ENCODE assay signal across 24 mouse cellular contexts in the genomic region with DNA sequence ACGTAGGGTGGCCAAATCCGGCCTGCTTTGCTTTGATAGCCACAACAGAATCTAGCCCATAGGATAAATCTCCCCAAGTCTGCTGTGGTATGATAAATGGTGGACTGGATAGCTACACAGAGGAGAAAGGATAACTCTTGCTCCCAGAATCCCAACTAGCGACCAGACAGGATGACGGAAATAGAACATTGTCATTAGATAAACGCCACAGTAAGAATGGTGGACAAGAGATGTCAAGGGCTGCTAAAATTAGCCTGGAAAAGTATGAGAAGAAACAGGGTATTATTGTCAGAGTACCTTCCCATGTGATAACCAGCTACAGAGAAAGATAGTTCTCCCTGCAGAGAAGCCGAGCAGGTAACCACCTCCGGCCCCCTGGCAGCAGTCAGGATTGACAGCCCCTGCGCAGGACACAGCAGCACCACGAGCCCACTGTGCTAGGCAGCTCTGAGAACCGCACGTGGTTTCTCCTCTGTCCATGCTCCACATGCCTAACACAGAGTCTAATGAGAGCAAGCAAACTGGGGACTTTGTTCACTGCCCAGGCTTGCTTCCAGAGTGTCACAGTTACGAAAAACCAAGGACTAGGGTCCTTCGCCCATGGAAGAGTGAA. TPM values are rescaled to one million over a fixed set of nuclear protein-coding genes. Genes with fewer than 3 reads are reported as not detected.
DNase-seq lines count a peak whose midpoint lies in the region; ATAC-seq and TF ChIP-seq lines count a peak whose summit lies in the region.
"Had no signal": no experiment of that assay in that cellular context is flagged by ENCODE, and none has a peak within 500 bp of the region (broad histone marks: within the 10 kb centered on the region; RNA-seq: fewer than 3 reads in every experiment).

No protein-coding gene starts in this region.

- H3K27me3 ChIP-seq in heart, embryonic 13.5 days (replicated peaks), result peaks cover 23% of the 10 kb centered on the region

- H3K36me3 ChIP-seq in heart, embryonic 13.5 days, result no peaks in the 10 kb centered on the region
- H3K36me3 ChIP-seq: kidney, embryonic 15.5 days; limb, embryonic 15.5 days; liver, embryonic 15.5 days; neural tube, embryonic 13.5 days; stomach, embryonic 15.5 days had no signal

- TF ChIP-seq POLR2A in olfactory bulb, adult 2 months (IDR thresholded peaks at IDR 0.05; ENCODE audit: insufficient read depth, low read depth, low read length), result no peak

- H3K4me3 ChIP-seq in heart, embryonic 13.5 days, result no peak overlapping the region
- no peak overlapping the region for H3K4me3 ChIP-seq in olfactory bulb, adult 2 months (ENCODE audit: insufficient read depth, low read depth, low read length)
- H3K4me3 ChIP-seq: forebrain, embryonic 13.5 days; kidney, embryonic 15.5 days; limb, embryonic 15.5 days; liver, embryonic 15.5 days; megakaryocyte, embryonic 14.5 days; neural tube, embryonic 13.5 days; stomach, embryonic 15.5 days had no signal

- peaks cover 54% of the 10 kb centered on the region for H3K4me1 ChIP-seq in heart, embryonic 13.5 days
- H3K4me1 ChIP-seq in olfactory bulb, adult 2 months (ENCODE audit: control insufficient read depth, insufficient read depth, low read length), result peaks cover 58% of the 10 kb centered on the region
- H3K4me1 ChIP-seq: kidney, embryonic 15.5 days; limb, embryonic 15.5 days; liver, embryonic 15.5 days; stomach, embryonic 15.5 days had no signal

- DNase-seq in heart, adult 18-20 months, result peak; percentile 16 to 38
- no peak for DNase-seq in heart, adult 9 months (ENCODE audit: low spot score in 2 of 2)
- DNase-seq in thymus, postnatal 14 days, result peak; percentile 31
- no peak for DNase-seq in thymus, adult 18-20 months
- DNase-seq in urinary bladder, postnatal 4 days (ENCODE audit: low spot score in 2 of 2), result no peak
- DNase-seq in right cerebral cortex, postnatal 14 days, result no peak
- DNase-seq: adrenal gland, postnatal 14 days; cerebellum, adult 9-11 months; gastrocnemius, postnatal 25 days; midbrain, embryonic 14.5 days; thymus, postnatal 25 days had no signal

- WGBS in heart, embryonic 13.5 days, result 40% methylated on average over 13 of the region's 13 CpGs
- WGBS in olfactory bulb, adult 2 months, result 56% methylated on average over 13 of the region's 13 CpGs

- ATAC-seq in heart, embryonic 13.5 days (ENCODE audit: extremely low read depth, insufficient number of reproducible peaks, low FRiP score, low TSS enrichment), result no peak
- ATAC-seq: activated CD4-positive, CD25-positive, alpha-beta regulatory T cell, adult 4 months; forebrain, embryonic 13.5 days; hindbrain, embryonic 16.5 days; intestine, embryonic 16.5 days; lung, postnatal 0 days had no signal

- H3K9me3 ChIP-seq in heart, embryonic 13.5 days, result no peaks in the 10 kb centered on the region
- H3K9me3 ChIP-seq: forebrain, embryonic 13.5 days; kidney, embryonic 15.5 days; limb, embryonic 15.5 days; liver, embryonic 15.5 days; megakaryocyte, embryonic 14.5 days; neural tube, embryonic 13.5 days; stomach, embryonic 15.5 days had no signal

- peak overlapping the region; percentile 25; the same call in 1 of the 2 replicates for H3K4me2 ChIP-seq in heart, embryonic 13.5 days
- H3K4me2 ChIP-seq: forebrain, embryonic 13.5 days; kidney, embryonic 15.5 days; limb, embryonic 15.5 days; liver, embryonic 15.5 days; neural tube, embryonic 13.5 days; stomach, embryonic 15.5 days had no signal

- TF ChIP-seq CTCF in olfactory bulb, adult 2 months (IDR thresholded peaks at IDR 0.05; ENCODE audit: insufficient read depth, low read depth, low read length), result no peak

- peak overlapping the region; percentile 95 for H3K27ac ChIP-seq in heart, embryonic 13.5 days (replicated peaks)
- peak overlapping the region; percentile 64 for H3K27ac ChIP-seq in olfactory bulb, adult 2 months (ENCODE audit: insufficient read depth, low read depth, low read length)
- H3K27ac ChIP-seq: forebrain, embryonic 13.5 days; kidney, embryonic 15.5 days; limb, embryonic 15.5 days; liver, embryonic 15.5 days; neural tube, embryonic 13.5 days; stomach, embryonic 15.5 days had no signal

- H3K9ac ChIP-seq in heart, embryonic 13.5 days, result peak overlapping the region; percentile 56
- H3K9ac ChIP-seq: forebrain, embryonic 13.5 days; kidney, embryonic 15.5 days; limb, embryonic 15.5 days; liver, embryonic 15.5 days; neural tube, embryonic 13.5 days; stomach, embryonic 15.5 days had no signal

RNA-seq across cellular contexts. Expression of a gene that starts 14.3 kb away (rescaled TPM):
- total RNA-seq in heart, adult 18-20 months (2021), result 100 to 1,000 TPM; 144 to 150 TPM
- polyA plus RNA-seq in heart, embryonic 13.5 days (2015; fragmentation: Nextera tagmentation; extraction: Ambion mirVana), result 256 and 289 TPM in 2 replicates
- 472 and 1,489 TPM in 2 replicates for polyA plus RNA-seq in olfactory bulb, adult 2 months (2012; ENCODE audit: insufficient read depth, insufficient read length, low replicate concordance, missing spikeins)

RNA-seq across cellular contexts. Expression of a gene that starts 24.6 kb away (rescaled TPM):
- 10 to 100 TPM; 15.8 to 21.0 TPM for total RNA-seq in heart, adult 18-20 months (2021)
- polyA plus RNA-seq in heart, embryonic 13.5 days (2015; fragmentation: Nextera tagmentation; extraction: Ambion mirVana), result 15.9 and 18.1 TPM in 2 replicates
- polyA plus RNA-seq in olfactory bulb, adult 2 months (2012; ENCODE audit: insufficient read depth, insufficient read length, low replicate concordance, missing spikeins), result not detected in 2 replicates

RNA-seq across cellular contexts. Expression of a gene that starts 57.8 kb away (rescaled TPM):
- 1 to 10 TPM in 1 of 2 experiments, under 1 TPM in 1; 0.97 to 1.2 TPM for total RNA-seq in heart, adult 18-20 months (2021)
- 15.7 and 16.4 TPM in 2 replicates for polyA plus RNA-seq in heart, embryonic 13.5 days (2015; fragmentation: Nextera tagmentation; extraction: Ambion mirVana)
- not detected in 2 replicates for polyA plus RNA-seq in olfactory bulb, adult 2 months (2012; ENCODE audit: insufficient read depth, insufficient read length, low replicate concordance, missing spikeins)

Comparison
In these comparisons a context has a peak if more than half of its experiments do, and no peak if none do; other contexts are left out.
1. DNase-seq: peak in heart, adult 18-20 months (2 of 2) and thymus, postnatal 14 days (single experiment); none in heart, adult 9 months (0 of 2), thymus, adult 18-20 months (0 of 2), urinary bladder, postnatal 4 days (0 of 2) and right cerebral cortex, postnatal 14 days (single experiment).
2. RNA of a gene that starts 24.6 kb away (polyA plus RNA-seq): 15.9 to 18.1 TPM in heart, embryonic 13.5 days; not detected in olfactory bulb, adult 2 months; every median in the first group is over 10 times any median in the second.